Mouse (Mus musculus): ENCODE measurements around the gene Serpina1a. TPM values are rescaled to one million over a fixed set of nuclear protein-coding genes. Genes with fewer than 3 reads are reported as not detected.
"Not testable (repeated sequence)": the region's sequence is repeated elsewhere in the genome, so short reads cannot be mapped to it uniquely, and the experiment has no call there.

The Serpina1a gene
- polyA plus RNA-seq, 1 experiment from 2014 or later: not detected

DNA sequence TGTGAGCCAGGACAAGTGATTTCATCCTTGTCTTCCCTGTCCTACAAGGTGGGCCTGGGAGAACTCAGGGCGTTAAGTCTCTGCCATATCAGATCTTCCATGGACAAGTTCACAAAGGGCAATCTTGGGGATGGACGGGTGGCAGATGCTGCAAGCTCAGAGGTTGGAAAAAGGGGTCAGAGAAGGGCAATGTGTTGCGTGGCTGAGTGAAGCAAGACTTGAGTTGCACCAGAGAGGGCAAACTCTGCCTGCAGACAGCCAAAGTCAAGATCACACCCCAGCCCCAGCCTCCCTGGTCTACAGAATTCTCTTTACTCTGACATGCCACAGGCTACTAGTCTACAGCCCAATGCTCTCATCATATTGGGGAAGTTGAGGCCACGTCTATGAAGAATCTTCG lies 39.5 kb downstream of the Serpina1a start:
- H3K27ac ChIP-seq; H3K4me3 ChIP-seq; H3K4me2 ChIP-seq (replicated peaks); H3K4me1 ChIP-seq; H3K9ac ChIP-seq; H3K27me3 ChIP-seq; ATAC-seq (ENCODE audit: insufficient number of reproducible peaks, insufficient read depth, low FRiP score, low TSS enrichment); H3K36me3 ChIP-seq; H3K9me3 ChIP-seq: not testable (repeated sequence)
- 67% methylated on average over 5 of the region's 5 CpGs for WGBS

Other genes with a start within 250 kb of the Serpina1a start
- gene Serpina10, start 232.1 kb downstream of the Serpina1a start, polyA plus RNA-seq (2016; fragmentation: Nextera tagmentation; extraction: Ambion mirVana): not detected in 2 replicates
- gene Serpina6, start 206.3 kb downstream of the Serpina1a start, polyA plus RNA-seq (2016; fragmentation: Nextera tagmentation; extraction: Ambion mirVana): 0.46 and 0.55 TPM in 2 replicates
- not detected in 2 replicates for gene Serpina16, start 187.4 kb downstream of the Serpina1a start, polyA plus RNA-seq (2016; fragmentation: Nextera tagmentation; extraction: Ambion mirVana)
- gene Serpina1f, start 168.0 kb downstream of the Serpina1a start, polyA plus RNA-seq (2016; fragmentation: Nextera tagmentation; extraction: Ambion mirVana): not detected in 2 replicates
- gene Serpina1d, start 90.0 kb downstream of the Serpina1a start, polyA plus RNA-seq (2016; fragmentation: Nextera tagmentation; extraction: Ambion mirVana): not detected in 2 replicates
- 0.18 and 0.31 TPM in 2 replicates for gene Serpina1b, start 33.2 kb downstream of the Serpina1a start, polyA plus RNA-seq (2016; fragmentation: Nextera tagmentation; extraction: Ambion mirVana)
- not detected in 2 replicates for gene Serpina1c, start 41.3 kb upstream of the Serpina1a start, polyA plus RNA-seq (2016; fragmentation: Nextera tagmentation; extraction: Ambion mirVana)
- gene Serpina1e, start 95.4 kb upstream of the Serpina1a start, polyA plus RNA-seq (2016; fragmentation: Nextera tagmentation; extraction: Ambion mirVana): not detected in 2 replicates
- not detected in 2 replicates for gene Serpina11, start 126.4 kb upstream of the Serpina1a start, polyA plus RNA-seq (2016; fragmentation: Nextera tagmentation; extraction: Ambion mirVana)
- gene Serpina9, start 150.2 kb upstream of the Serpina1a start, polyA plus RNA-seq (2016; fragmentation: Nextera tagmentation; extraction: Ambion mirVana): 0.22 TPM in 1 of 2 replicates, not detected in the other
- gene Serpina12, start 180.9 kb upstream of the Serpina1a start, polyA plus RNA-seq (2016; fragmentation: Nextera tagmentation; extraction: Ambion mirVana): not detected in 2 replicates
- gene Serpina5, start 237.6 kb upstream of the Serpina1a start, polyA plus RNA-seq (2016; fragmentation: Nextera tagmentation; extraction: Ambion mirVana): not detected in 2 replicates
- gene Serpina3a, start 249.2 kb upstream of the Serpina1a start, polyA plus RNA-seq (2016; fragmentation: Nextera tagmentation; extraction: Ambion mirVana): not detected in 2 replicates

All from embryonic facial prominence, embryonic 12.5 days (tissue).